Mouse (Mus musculus) forebrain, embryonic 12.5 days (tissue): ENCODE measurements at regions not wholly inside any gene's neighbourhood (a gene's known extent, or its start where the extent isn't known, plus 50 kb on each side); places are given as distances from the start of the nearest gene placed in this dataset.

Experiments used
- ATAC-seq: fragments of 200-750 bp; cut with Nextera tagmentation; 2 replicates; pipeline ENCODE4 v1.8.0; 2017; ENCODE audit warnings: moderate TSS enrichment; ENCODE audit not compliant: low FRiP score
- H3K27ac ChIP-seq: fragments of 300-500 bp; sonication (generic); 2 replicates; pipeline ENCODE4 v1.5.1; 2016; ENCODE audit warnings: mild to moderate bottlenecking
- H3K27me3 ChIP-seq: fragments of 300-500 bp; sonication (generic); 2 replicates; pipeline ENCODE4 v1.6.1; 2016; ENCODE audit warnings: mild to moderate bottlenecking
- H3K36me3 ChIP-seq: fragments of 300-500 bp; sonication (generic); replicated peaks from 2 replicates; pipeline ENCODE4 v1.6.1; 2016; ENCODE audit warnings: mild to moderate bottlenecking
- H3K4me1 ChIP-seq: fragments of 300-500 bp; sonication (generic); 2 replicates; pipeline ENCODE4 v1.6.1; 2016
- H3K4me2 ChIP-seq: fragments of 300-500 bp; sonication (generic); 2 replicates; pipeline ENCODE4 v1.6.1; 2016; ENCODE audit warnings: mild to moderate bottlenecking, moderate library complexity
- H3K4me3 ChIP-seq: fragments of 300-500 bp; sonication (generic); replicated peaks from 2 replicates; pipeline ENCODE4 v1.5.1; 2016; ENCODE audit warnings: mild to moderate bottlenecking
- H3K9ac ChIP-seq: fragments of 300-500 bp; sonication (generic); 2 replicates; pipeline ENCODE4 v1.6.1; 2016; ENCODE audit warnings: mild to moderate bottlenecking
- H3K9me3 ChIP-seq: fragments of 300-500 bp; sonication (generic); 2 replicates; pipeline ENCODE4 v1.6.1; 2016
- WGBS: fragments of 180-500 bp; shearing (Covaris S2); methylation state at CpG from one replicate; pipeline ENCODE4 v1.1.7; 2016; 5-methylcytosine and 5-hydroxymethylcytosine counted together

DNA sequence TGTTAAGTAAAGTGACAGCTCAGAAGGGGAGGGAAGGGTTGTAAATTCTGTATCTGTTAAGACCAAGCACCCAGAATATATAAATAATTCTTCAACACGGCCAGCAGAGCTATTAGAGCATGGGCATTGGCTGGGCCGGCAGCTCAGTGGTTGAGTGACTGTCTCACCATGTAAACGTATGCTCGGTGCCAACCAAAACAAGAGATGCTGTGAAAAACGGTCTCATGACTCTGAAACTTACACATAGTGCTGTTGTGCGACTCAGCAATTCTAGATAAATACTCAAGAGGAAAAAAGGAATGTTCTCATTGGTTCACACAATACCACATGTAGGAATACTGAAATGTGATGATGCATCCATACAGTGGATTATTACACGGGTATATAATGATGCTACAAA lies 111.8 kb downstream of the Gm12689 start:
- Histone ChIP-seq H3K36me3 (no peaks in the 10 kb centered on the region), H3K27ac (no peak overlapping the region), H3K4me3 (no peak overlapping the region), H3K9ac (no peak overlapping the region), H3K4me1 (no peaks in the 10 kb centered on the region), H3K9me3 (no peaks in the 10 kb centered on the region), H3K4me2 (no peak overlapping the region), H3K27me3 (0 out of 2 replicates have a peak, but pooled peaks cover 4% of the 10 kb centered on the region)
- WGBS = 87% methylated on average over 7 of the region's 7 CpGs
- ATAC-seq = no peak

DNA sequence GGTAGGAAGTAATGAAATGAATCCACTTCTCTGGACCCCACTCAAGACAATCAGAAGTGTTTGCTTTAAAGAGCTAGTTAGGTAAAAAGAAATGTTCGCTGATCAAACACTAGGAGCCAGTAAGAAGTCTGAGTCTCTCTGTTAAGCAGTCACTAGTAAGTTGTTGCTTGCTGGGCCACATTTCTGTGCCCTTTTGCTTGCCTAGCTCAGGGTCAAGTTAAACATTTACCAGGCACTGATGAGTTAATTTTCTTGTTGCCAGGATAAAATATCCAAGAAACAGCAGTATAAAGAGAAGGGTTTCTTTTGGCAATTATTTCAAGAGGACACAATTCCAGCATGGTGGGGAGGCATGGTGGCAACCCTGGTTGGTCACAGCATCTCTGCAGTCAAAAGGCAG lies 127.7 kb downstream of the Gm12689 start:
- Histone ChIP-seq H3K9me3 (no peaks in the 10 kb centered on the region), H3K4me2 (no peak overlapping the region), H3K9ac (no peak overlapping the region), H3K4me1 (no peaks in the 10 kb centered on the region), H3K27ac (no peak overlapping the region), H3K4me3 (no peak overlapping the region), H3K36me3 (no peaks in the 10 kb centered on the region), H3K27me3 (no peaks in the 10 kb centered on the region)
- ATAC-seq = no peak
- 76% methylated on average over 1 of the region's 1 CpGs for WGBS

DNA sequence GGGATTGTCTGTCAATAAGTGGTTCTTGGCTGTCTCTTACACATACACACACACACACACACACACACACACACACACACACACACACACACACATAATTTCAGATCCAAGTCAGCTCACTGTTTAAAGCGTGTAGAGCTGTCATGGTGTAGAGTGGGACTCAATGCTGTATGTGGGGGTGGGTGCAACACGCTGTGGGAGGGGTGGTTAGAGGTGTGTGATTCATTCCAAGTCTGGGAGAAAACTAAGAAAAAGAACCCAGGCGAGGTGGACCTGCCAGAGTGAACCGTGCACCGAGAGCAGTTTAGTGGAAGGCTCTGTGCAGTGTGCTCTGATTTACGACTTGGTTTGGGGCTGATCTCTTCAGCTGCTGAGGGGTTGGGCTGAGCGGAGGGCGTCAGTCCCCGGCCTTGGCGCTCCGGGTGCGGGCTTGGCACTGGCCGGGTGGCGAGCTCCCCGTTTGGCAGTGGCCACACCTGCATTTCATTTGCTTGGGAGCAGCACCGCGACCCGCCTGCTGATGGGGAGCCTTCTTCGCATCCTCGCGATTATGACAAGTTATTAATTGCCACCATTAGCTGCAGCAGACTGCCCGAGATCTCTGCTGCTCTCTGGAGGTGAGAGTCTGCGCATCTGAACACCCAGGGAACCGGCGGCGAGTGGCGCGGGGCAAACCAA lies 149.5 kb downstream of the Gm12689 start:
- Histone ChIP-seq H3K27me3 (peaks cover 26% of the 10 kb centered on the region; the same call in 1 of the 2 replicates), H3K9me3 (no peaks in the 10 kb centered on the region), H3K36me3 (no peaks in the 10 kb centered on the region), H3K4me2 (peak overlapping the region; percentile 44), H3K4me3 (peak overlapping the region; percentile 28), H3K27ac (no peak overlapping the region), H3K4me1 (no peaks in the 10 kb centered on the region; the same call in 1 of the 2 replicates), H3K9ac (no peak overlapping the region)
- no peak for ATAC-seq
- WGBS = 62% methylated on average over 27 of the region's 28 CpGs

DNA sequence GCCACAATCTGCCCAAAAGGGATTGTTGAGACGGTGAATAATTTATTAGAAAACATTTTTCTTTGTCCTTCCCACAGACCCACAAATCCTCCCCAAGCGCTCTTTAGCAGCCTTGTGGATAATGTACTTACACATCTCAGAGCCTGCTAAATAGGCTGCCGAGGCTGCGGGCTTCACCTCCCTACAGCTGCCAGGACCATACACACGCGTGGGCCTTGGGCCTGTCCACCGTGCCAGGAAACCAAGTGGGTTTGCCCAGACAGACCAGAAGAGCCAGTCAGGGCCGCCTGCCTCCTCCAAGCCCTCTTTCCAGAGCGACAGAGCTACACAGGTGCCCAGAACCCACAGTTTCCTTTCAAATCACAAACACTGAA lies 150.0 kb downstream of the Gm12689 start:
- peak overlapping the region; percentile 28; the same call in 1 of the 2 replicates for H3K4me3 ChIP-seq
- H3K9ac ChIP-seq = no peak overlapping the region
- H3K9me3 ChIP-seq = no peaks in the 10 kb centered on the region
- H3K4me2 ChIP-seq = peak overlapping the region; percentile 44
- H3K4me1 ChIP-seq = no peaks in the 10 kb centered on the region; the same call in 1 of the 2 replicates
- WGBS = 82% methylated on average over 9 of the region's 9 CpGs
- H3K27ac ChIP-seq = no peak overlapping the region
- no peaks in the 10 kb centered on the region for H3K36me3 ChIP-seq
- ATAC-seq = no peak
- peaks cover 21% of the 10 kb centered on the region; the same call in 1 of the 2 replicates for H3K27me3 ChIP-seq

DNA sequence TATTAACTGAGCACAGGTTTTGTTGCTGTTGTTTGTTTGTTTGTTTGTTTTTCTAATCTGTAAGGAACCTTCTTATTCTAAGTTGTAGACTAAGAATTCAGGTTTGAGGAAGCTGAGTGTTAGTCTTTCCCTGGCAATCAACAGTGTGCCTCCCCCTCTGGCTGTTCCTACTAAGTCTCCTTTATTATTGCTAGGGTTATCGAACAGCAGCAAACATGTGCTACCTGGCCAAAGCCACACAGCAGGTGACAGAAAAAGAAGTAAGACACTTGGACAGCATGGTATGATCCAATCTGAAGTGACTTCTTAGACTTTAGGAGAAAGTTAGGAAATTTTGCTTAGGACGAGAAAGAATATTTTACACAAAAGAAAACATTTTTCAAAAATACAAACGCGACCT lies 163.3 kb downstream of the Gm12689 start:
- no peaks in the 10 kb centered on the region for H3K9me3 ChIP-seq
- H3K27me3 ChIP-seq = peaks cover 50% of the 10 kb centered on the region
- no peak overlapping the region for H3K9ac ChIP-seq
- peaks cover 9% of the 10 kb centered on the region; the same call in 1 of the 2 replicates for H3K4me1 ChIP-seq
- peak; percentile 47; the same call in 1 of the 2 replicates for ATAC-seq
- peak overlapping the region; percentile 42; the same call in 1 of the 2 replicates for H3K4me2 ChIP-seq
- 55% methylated on average over 4 of the region's 4 CpGs for WGBS
- no peak overlapping the region for H3K4me3 ChIP-seq
- H3K36me3 ChIP-seq = no peaks in the 10 kb centered on the region
- H3K27ac ChIP-seq = no peak overlapping the region

DNA sequence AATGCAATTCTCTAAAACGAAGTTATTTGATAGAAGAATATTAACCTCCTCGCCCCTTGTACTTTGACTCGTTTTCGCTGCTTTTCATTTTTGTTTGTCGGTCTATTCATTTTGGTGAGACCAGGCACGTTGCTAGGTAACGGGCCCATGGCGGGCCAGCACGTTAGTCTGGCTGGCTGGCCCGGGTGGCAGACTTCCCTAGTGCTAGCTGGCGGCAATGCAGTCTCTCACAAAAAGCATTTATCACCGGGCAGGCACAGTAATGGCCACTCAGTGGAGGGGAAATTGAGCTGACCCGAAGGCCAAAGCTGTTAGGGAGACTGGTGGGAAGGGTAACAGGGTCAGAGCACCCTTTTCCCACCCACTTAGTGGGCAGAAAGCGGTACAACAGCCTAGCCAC lies 163.7 kb downstream of the Gm12689 start:
- Histone ChIP-seq H3K4me1 (peaks cover 9% of the 10 kb centered on the region; the same call in 1 of the 2 replicates), H3K36me3 (no peaks in the 10 kb centered on the region), H3K27ac (no peak overlapping the region), H3K9me3 (no peaks in the 10 kb centered on the region), H3K27me3 (peaks cover 54% of the 10 kb centered on the region), H3K9ac (no peak overlapping the region), H3K4me2 (peak overlapping the region; percentile 42), H3K4me3 (no peak overlapping the region)
- 2% methylated on average over 14 of the region's 14 CpGs for WGBS
- ATAC-seq = peak; percentile 94

DNA sequence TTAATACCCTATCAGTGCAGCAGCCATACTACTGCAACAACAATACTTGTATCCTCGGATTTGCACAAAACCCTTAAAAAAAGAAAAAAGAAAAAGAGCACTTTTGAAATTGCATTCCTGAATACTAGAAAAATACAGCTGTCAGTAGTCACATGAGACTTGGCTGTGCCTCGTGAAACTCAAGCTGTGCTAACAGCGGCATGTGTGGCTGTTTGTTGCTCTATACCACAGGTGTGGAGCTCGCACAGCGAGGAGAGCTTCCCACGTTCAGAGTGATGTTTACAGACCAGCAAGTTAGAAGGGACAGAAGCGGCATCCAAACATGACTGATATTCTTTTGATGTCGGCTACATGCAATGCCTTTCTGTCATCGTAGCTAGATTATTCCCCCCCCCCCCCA lies 169.8 kb downstream of the Gm12689 start:
- Histone ChIP-seq H3K27me3 (peaks cover 23% of the 10 kb centered on the region), H3K9ac (no peak overlapping the region), H3K27ac (no peak overlapping the region), H3K9me3 (no peaks in the 10 kb centered on the region), H3K4me3 (no peak overlapping the region), H3K4me2 (no peak overlapping the region), H3K4me1 (no peaks in the 10 kb centered on the region), H3K36me3 (no peaks in the 10 kb centered on the region)
- no peak for ATAC-seq
- 84% methylated on average over 9 of the region's 9 CpGs for WGBS

DNA sequence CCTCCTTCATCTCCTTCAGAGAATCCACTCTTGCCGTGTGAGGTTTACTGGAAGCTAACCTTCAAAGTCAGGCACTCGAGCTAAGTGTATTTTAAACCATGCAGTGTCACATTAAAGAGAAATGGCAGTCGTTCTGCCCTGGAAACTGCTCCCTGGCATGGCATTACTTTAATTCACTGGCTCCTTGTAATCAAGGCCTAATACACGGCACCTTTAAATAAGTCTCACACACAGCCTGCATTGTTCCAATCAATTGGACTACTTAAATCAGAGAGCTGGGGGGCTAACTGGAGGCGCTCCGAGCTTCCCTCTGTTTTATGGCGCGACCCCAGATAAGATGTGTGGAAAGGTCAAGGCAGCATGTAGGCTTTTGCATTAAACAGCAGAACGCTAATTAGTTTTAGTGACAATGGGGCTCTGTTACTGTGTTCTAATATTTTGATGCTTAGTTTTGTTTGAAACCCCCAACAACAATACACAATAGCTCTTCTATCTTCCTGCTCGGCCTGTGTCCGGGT lies 180.1 kb downstream of the Gm12689 start:
- Histone ChIP-seq H3K9ac (no peak overlapping the region), H3K4me1 (peaks cover 12% of the 10 kb centered on the region), H3K27me3 (peaks cover 26% of the 10 kb centered on the region), H3K4me3 (no peak overlapping the region), H3K36me3 (no peaks in the 10 kb centered on the region), H3K9me3 (no peaks in the 10 kb centered on the region), H3K4me2 (0 out of 2 replicates have a peak overlapping the region, but pooled peaks have one; percentile 2), H3K27ac (no peak overlapping the region)
- ATAC-seq = no peak
- 11% methylated on average over 11 of the region's 11 CpGs for WGBS

DNA sequence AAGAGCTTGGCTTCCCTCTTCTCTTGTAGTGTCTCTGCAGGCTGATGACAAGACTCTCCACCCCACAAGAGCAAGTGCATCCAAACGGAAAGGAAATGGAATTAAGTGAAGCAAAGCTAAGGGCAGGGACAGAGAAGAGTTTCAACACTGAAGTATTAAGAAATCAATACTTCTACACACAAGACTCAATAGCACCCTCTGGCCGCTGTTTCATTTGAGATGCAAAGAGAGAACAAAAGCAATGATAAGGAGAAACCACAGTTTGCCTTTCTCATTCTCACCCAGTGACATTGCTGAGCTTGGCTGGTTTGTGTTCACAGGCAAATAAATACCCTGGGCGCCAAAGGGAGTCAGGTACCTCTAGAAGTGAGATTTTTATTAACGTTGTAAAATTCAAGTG lies 171.8 kb upstream of the Foxd3 start:
- Histone ChIP-seq H3K4me1 (no peaks in the 10 kb centered on the region), H3K27ac (no peak overlapping the region), H3K9me3 (no peaks in the 10 kb centered on the region), H3K27me3 (no peaks in the 10 kb centered on the region), H3K4me2 (no peak overlapping the region), H3K9ac (no peak overlapping the region), H3K4me3 (no peak overlapping the region), H3K36me3 (no peaks in the 10 kb centered on the region)
- ATAC-seq = no peak
- 69% methylated on average over 4 of the region's 4 CpGs for WGBS

DNA sequence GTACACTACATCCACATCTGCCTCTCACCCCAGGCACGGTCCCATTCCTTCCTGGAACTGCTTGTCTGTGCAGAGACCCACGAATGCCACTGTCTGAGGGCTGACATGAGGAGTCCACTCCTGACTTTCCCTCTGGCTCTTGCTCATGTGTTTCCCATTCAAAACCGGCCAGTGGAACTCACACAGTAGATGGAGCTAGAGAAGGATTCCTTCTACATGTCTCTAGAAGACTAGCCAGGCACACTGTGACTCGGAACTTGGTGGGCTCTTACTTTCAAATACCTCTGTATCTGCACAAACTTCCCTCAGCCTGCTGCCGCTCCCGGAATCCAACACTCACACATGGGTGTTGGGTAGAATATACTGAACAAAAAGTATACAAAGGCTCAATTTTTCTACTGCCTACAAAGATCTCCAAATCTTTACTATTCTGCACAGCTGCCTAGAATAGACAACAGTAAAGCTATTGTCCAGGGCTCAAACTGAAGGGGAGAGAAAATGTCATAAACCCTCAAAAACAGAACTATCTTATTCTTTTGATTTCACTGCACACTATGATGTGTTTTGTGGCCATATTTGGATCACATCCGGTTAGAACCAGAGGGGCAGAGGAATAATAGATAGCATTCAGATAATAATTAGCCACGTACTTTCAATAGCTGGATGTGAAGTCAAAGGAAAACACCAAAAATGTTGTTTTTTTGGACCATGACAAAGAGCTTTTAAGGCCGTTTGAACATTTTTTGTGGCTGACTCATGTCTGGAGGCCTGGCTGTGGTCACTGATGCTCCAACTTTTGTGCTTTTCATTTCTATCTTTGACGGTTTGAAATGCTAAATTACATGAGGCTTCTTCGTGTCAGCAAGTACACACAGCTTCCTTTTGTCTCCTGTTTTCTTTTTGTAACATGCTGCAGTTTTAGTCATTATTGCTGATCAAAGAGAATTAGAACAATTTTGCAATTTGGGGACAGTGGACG lies 164.3 kb upstream of the Foxd3 start:
- Histone ChIP-seq H3K27ac (no peak overlapping the region), H3K36me3 (no peaks in the 10 kb centered on the region), H3K9me3 (no peaks in the 10 kb centered on the region), H3K4me3 (no peak overlapping the region), H3K4me2 (no peak overlapping the region), H3K4me1 (no peaks in the 10 kb centered on the region), H3K9ac (no peak overlapping the region), H3K27me3 (no peaks in the 10 kb centered on the region; the same call in 1 of the 2 replicates)
- 73% methylated on average over 12 of the region's 12 CpGs for WGBS
- no peak for ATAC-seq

DNA sequence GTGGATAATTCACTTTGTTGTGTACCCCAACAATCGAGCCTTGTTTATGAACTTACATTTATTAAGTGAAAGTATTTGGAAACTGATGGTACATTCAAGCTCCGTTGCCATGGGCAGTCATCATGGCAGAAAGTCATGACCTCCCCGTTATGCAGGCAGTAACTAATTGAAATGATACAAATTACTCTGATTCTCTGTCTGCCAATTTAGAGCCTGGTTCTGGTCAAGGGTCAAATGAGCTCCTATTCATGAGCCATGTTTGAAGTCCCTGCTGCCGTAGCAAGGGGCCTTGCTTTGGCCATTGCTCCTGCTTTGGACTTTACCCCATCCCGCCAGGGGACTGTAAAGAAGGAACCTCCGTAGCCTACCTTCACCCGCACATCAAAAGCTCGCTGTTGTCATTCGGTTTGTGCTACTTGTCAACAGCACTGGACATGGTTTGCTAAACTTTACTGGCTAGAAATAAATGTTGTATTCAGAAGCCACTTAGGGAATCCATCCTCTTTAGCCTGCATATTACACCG lies 152.8 kb upstream of the Foxd3 start:
- Histone ChIP-seq H3K9me3 (no peaks in the 10 kb centered on the region), H3K4me3 (no peak overlapping the region), H3K27ac (no peak overlapping the region), H3K36me3 (no peaks in the 10 kb centered on the region), H3K9ac (no peak overlapping the region), H3K4me2 (no peak overlapping the region), H3K4me1 (peaks cover 4% of the 10 kb centered on the region; the same call in 1 of the 2 replicates), H3K27me3 (peaks cover 9% of the 10 kb centered on the region; the same call in 1 of the 2 replicates)
- ATAC-seq = no peak
- WGBS = 60% methylated on average over 10 of the region's 10 CpGs

DNA sequence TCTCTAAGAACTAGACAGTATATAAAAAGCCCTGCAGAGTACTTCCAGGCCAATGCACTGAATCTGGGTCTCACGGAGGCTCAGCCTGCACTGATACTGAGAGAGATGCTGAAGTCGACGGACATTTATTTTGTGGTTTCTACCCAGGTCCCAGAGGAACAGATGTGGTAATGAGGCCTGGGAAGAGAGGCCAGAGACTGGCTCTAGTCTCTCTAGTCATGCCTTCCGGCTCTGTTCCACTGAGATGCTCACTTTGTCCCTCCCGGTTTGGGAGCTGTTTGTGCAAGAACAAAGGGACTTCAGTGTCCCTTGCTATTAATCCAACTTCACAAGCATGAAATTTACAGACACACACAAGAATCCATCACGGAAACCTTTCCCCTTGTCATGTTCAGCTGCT lies 144.1 kb upstream of the Foxd3 start:
- H3K9me3 ChIP-seq = no peaks in the 10 kb centered on the region
- H3K4me3 ChIP-seq = no peak overlapping the region
- H3K9ac ChIP-seq = no peak overlapping the region
- ATAC-seq = no peak
- H3K27ac ChIP-seq = no peak overlapping the region
- H3K4me2 ChIP-seq = no peak overlapping the region
- WGBS = 56% methylated on average over 6 of the region's 6 CpGs
- H3K36me3 ChIP-seq = no peaks in the 10 kb centered on the region
- peaks cover 7% of the 10 kb centered on the region; the same call in 1 of the 2 replicates for H3K4me1 ChIP-seq
- H3K27me3 ChIP-seq = no peaks in the 10 kb centered on the region
